Mouse (Mus musculus) myocyte (in vitro differentiated cells): ENCODE measurements around the gene Sirt6.

Source experiments
- E2F4 ChIP-seq: IDR thresholded peaks from one replicate; pipeline ENCODE4 v1.6.1; 2011; ENCODE audit warnings: mild to moderate bottlenecking, control low read depth, moderate library complexity; ENCODE audit not compliant: insufficient read depth
- MYOD1 ChIP-seq, 3 experiments: IDR thresholded peaks; one replicate each; pipeline ENCODE4 v1.6.1; 2011; ENCODE audit warnings: control low read depth in 2 of 3, low read depth in 2 of 3, mild to moderate bottlenecking in 2 of 3, moderate library complexity in 1 of 3; ENCODE audit not compliant: insufficient read length in 2 of 3, control insufficient read depth in 1 of 3
- MYOG ChIP-seq, 3 experiments: IDR thresholded peaks; one replicate each; pipeline ENCODE4 v1.6.1; 2011; ENCODE audit warnings: control low read depth in 2 of 3, low read depth in 2 of 3, mild to moderate bottlenecking in 2 of 3; ENCODE audit not compliant: insufficient read length in 2 of 3, control insufficient read depth in 1 of 3, insufficient read depth in 1 of 3
- POLR2A ChIP-seq: IDR thresholded peaks from one replicate; pipeline ENCODE4 v1.6.1; 2011; ENCODE audit warnings: low read depth, mild to moderate bottlenecking, control low read depth, moderate library complexity; ENCODE audit not compliant: insufficient read length
- POLR2AphosphoS2 ChIP-seq: IDR thresholded peaks from one replicate; pipeline ENCODE4 v1.6.1; 2011; ENCODE audit warnings: low read depth, control low read depth; ENCODE audit not compliant: insufficient read length

- TF ChIP-seq MYOD1 (IDR thresholded peaks at IDR 0.05; ENCODE audit: control insufficient read depth in 1 of 3, insufficient read length in 2 of 3, low read depth in 2 of 3) (no peak), POLR2A (no peak), MYOG (IDR thresholded peaks at IDR 0.05; ENCODE audit: control insufficient read depth in 1 of 3, insufficient read depth in 1 of 3, insufficient read length in 2 of 3, low read depth in 2 of 3) (no peak), E2F4 (no peak), POLR2AphosphoS2 (no peak)
Measured at GRCm38 (mm10) chr10:81628390-81628789, 793 bp upstream of the Sirt6 start, which contains the start of gene Ankrd24.
